8 mouse cellular contexts compared by ENCODE assay signal in the genomic region with DNA sequence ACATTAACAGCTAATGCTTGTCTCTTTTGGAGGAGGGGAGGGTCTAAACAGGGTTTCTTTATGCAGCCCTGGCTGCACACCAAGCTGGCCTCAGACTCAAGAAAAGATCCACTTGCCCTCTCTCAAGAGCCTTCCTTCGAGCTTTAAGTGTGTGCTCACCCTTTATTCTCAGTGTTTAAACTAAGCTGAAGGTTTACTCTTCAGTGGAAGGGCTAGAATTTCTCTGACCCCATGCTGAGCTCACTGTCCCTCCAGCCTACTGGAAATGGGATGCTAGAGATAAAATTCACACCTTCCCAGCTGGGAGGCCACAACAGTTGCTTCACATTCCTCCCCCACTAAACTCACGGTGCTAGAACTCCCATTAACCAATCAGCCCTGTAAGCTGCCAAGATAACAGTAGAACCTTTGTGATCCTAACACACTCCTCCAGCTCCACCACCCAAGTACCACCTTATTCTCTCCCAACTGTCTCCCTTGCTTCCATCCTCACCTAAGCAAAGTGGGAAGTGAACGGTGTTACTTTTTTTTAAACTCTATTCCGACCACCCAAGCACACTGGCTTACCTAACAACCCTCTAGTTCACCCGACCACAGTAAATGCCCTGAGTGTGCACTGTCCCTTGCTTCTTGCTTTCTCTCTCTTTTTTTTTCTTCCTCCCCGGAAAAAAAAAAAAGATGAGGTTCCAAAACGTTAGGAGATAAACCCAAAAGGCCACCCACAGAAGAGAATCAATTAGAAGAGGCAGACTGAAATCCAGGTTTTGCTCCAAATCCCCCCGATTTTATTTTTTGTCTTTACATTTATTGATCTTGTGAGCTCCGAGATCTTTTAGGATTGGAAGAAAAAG. TPM values are rescaled to one million over a fixed set of nuclear protein-coding genes. Genes with fewer than 3 reads are reported as not detected.
DNase-seq lines count a peak whose midpoint lies in the region; ATAC-seq and TF ChIP-seq lines count a peak whose summit lies in the region.

No protein-coding gene starts in this region.

- H3K27me3 ChIP-seq in embryonic facial prominence, embryonic 11.5 days (ENCODE audit: control insufficient read depth, insufficient read depth, low read length) = no peaks in the 10 kb centered on the region
- peaks cover 18% of the 10 kb centered on the region for H3K27me3 ChIP-seq in limb, embryonic 12.5 days
- no peaks in the 10 kb centered on the region for H3K27me3 ChIP-seq in neural tube, embryonic 15.5 days (replicated peaks)

- no peaks in the 10 kb centered on the region for H3K9me3 ChIP-seq in embryonic facial prominence, embryonic 11.5 days (replicated peaks; ENCODE audit: control insufficient read depth, low read length)
- no peaks in the 10 kb centered on the region for H3K9me3 ChIP-seq in limb, embryonic 12.5 days
- no peaks in the 10 kb centered on the region for H3K9me3 ChIP-seq in neural tube, embryonic 15.5 days (replicated peaks)

- no peak for ATAC-seq in embryonic facial prominence, embryonic 11.5 days (replicated peaks; ENCODE audit: insufficient number of reproducible peaks, low FRiP score, low TSS enrichment, low read depth)
- no peak for ATAC-seq in limb, embryonic 12.5 days (ENCODE audit: insufficient number of reproducible peaks, insufficient read depth, low FRiP score, low TSS enrichment, low read depth)
- no peak for ATAC-seq in neural tube, embryonic 15.5 days (ENCODE audit: low FRiP score)
- ATAC-seq in granulocyte monocyte progenitor cell, adult 5-6 weeks (replicated peaks; ENCODE audit: poor library complexity, severe bottlenecking) = no peak

- TF ChIP-seq CTCF in left cerebral cortex, adult 2 months (IDR thresholded peaks at IDR 0.05) = no peak

- no peaks in the 10 kb centered on the region for H3K4me1 ChIP-seq in embryonic facial prominence, embryonic 11.5 days (ENCODE audit: control insufficient read depth, insufficient read depth, low read length)
- 0 out of 2 replicates have a peak, but pooled peaks cover 5% of the 10 kb centered on the region for H3K4me1 ChIP-seq in limb, embryonic 12.5 days (replicated peaks)
- peaks cover 13% of the 10 kb centered on the region; the same call in 1 of the 2 replicates for H3K4me1 ChIP-seq in neural tube, embryonic 15.5 days

- H3K36me3 ChIP-seq in embryonic facial prominence, embryonic 11.5 days (replicated peaks; ENCODE audit: control insufficient read depth, insufficient read depth, low read depth, low read length) = no peaks in the 10 kb centered on the region
- H3K36me3 ChIP-seq in limb, embryonic 12.5 days = no peaks in the 10 kb centered on the region
- no peaks in the 10 kb centered on the region for H3K36me3 ChIP-seq in neural tube, embryonic 15.5 days

- intact Hi-C loops in left cerebral cortex, adult 2 months (cut with DNase I) = loop anchor here (10.0 kb wide), 2 partner anchors 105 to 1435 kb away; a partner anchor contains a TSS

- H3K4me2 ChIP-seq in embryonic facial prominence, embryonic 11.5 days (ENCODE audit: low read depth, low read length) = peak overlapping the region; percentile 37
- H3K4me2 ChIP-seq in limb, embryonic 12.5 days = peak overlapping the region; percentile 56
- peak overlapping the region; percentile 53 for H3K4me2 ChIP-seq in neural tube, embryonic 15.5 days

- no peak overlapping the region for H3K27ac ChIP-seq in left cerebral cortex, adult 2 months
- no peak overlapping the region for H3K27ac ChIP-seq in embryonic facial prominence, embryonic 11.5 days (replicated peaks; ENCODE audit: low read depth, low read length)
- no peak overlapping the region for H3K27ac ChIP-seq in limb, embryonic 12.5 days
- peak overlapping the region; percentile 91; the same call in 1 of the 2 replicates for H3K27ac ChIP-seq in neural tube, embryonic 15.5 days (replicated peaks)

- DNase-seq in left cerebral cortex, adult 2 months (ENCODE audit: extremely low spot score in 1 of 2, low spot score in 2 of 2) = no peak
- no peak for DNase-seq in left cerebral cortex, adult 18-20 months (ENCODE audit: low spot score in 2 of 2)
- DNase-seq in embryonic facial prominence, embryonic 11.5 days (ENCODE audit: low spot score) = no peak
- DNase-seq in adipocyte (ENCODE audit: low spot score) = no peak
- DNase-seq in urinary bladder, adult 2 months (ENCODE audit: low spot score) = no peak

- WGBS in embryonic facial prominence, embryonic 11.5 days = 20% methylated on average over 9 of the region's 9 CpGs
- WGBS in limb, embryonic 12.5 days = 18% methylated on average over 9 of the region's 9 CpGs
- 24% methylated on average over 9 of the region's 9 CpGs for WGBS in neural tube, embryonic 15.5 days

- peak overlapping the region; percentile 46 for H3K4me3 ChIP-seq in left cerebral cortex, adult 2 months
- peak overlapping the region; percentile 68 for H3K4me3 ChIP-seq in embryonic facial prominence, embryonic 11.5 days (ENCODE audit: low read depth, low read length)
- peak overlapping the region; percentile 65 for H3K4me3 ChIP-seq in limb, embryonic 12.5 days (replicated peaks)
- peak overlapping the region; percentile 60 for H3K4me3 ChIP-seq in neural tube, embryonic 15.5 days (replicated peaks)

- peak overlapping the region; percentile 88 for H3K9ac ChIP-seq in embryonic facial prominence, embryonic 11.5 days (replicated peaks; ENCODE audit: low read length)
- H3K9ac ChIP-seq in limb, embryonic 12.5 days (replicated peaks) = no peak overlapping the region
- H3K9ac ChIP-seq in neural tube, embryonic 15.5 days (replicated peaks) = 0 out of 2 replicates have a peak overlapping the region, but pooled peaks have one; percentile 65

RNA-seq across cellular contexts. Expression of a gene that starts 2.0 kb away (rescaled TPM):
- 10 to 100 TPM; 68.3 to 81.5 TPM for total RNA-seq in left cerebral cortex, adult 2 months (2021)
- total RNA-seq in left cerebral cortex, adult 18-20 months (2021) = 10 to 100 TPM; 71.8 to 75.7 TPM
- 108 and 121 TPM in 2 replicates for polyA plus RNA-seq in embryonic facial prominence, embryonic 11.5 days (2014; fragmentation: Nextera tagmentation; extraction: Ambion mirVana)
- polyA plus RNA-seq in limb, embryonic 12.5 days (2016; fragmentation: Nextera tagmentation; extraction: Ambion mirVana) = 68.8 and 75.2 TPM in 2 replicates
- polyA plus RNA-seq in neural tube, embryonic 15.5 days (2015; fragmentation: Nextera tagmentation; extraction: Ambion mirVana) = 130 and 162 TPM in 2 replicates
- 53.8 and 60.7 TPM in 2 replicates for total RNA-seq in granulocyte monocyte progenitor cell, adult 5-6 weeks (2014; fragmentation: Nextera tagmentation)
- 84.7 and 118 TPM in 2 replicates for total RNA-seq in granulocyte monocyte progenitor cell, adult 5-6 weeks (2017)
- polyA plus RNA-seq in urinary bladder, adult 2 months (2012; rRNA removed) = 17.2 and 21.2 TPM in 2 replicates
